Mouse (Mus musculus): Measurements from ENCODE around the gene Ap4s1.

Ap4s1 gene

GRCm38 (mm10) chr12:51703859-51704258, 13.0 kb downstream of the Ap4s1 start:
- DNase-seq (ENCODE audit: low spot score in 2 of 2): no peak

GRCm38 (mm10) chr12:51704572-51704971, 13.7 kb downstream of the Ap4s1 start:
- DNase-seq (ENCODE audit: low spot score in 2 of 2): no peak

- DNase-seq (ENCODE audit: low spot score in 2 of 2): no peak
These were observed 14.9 kb downstream of the Ap4s1 start for GRCm38 (mm10) chr12:51705778-51706177.

- no peak for DNase-seq (ENCODE audit: low spot score in 2 of 2)
These were observed 15.9 kb downstream of the Ap4s1 start for GRCm38 (mm10) chr12:51706673-51707235.

GRCm38 (mm10) chr12:51708941-51709686, 18.3 kb downstream of the Ap4s1 start:
- DNase-seq (ENCODE audit: low spot score in 2 of 2): no peak

GRCm38 (mm10) chr12:51709741-51710140, 18.9 kb downstream of the Ap4s1 start:
- no peak for DNase-seq (ENCODE audit: low spot score in 2 of 2)

- DNase-seq (ENCODE audit: low spot score in 2 of 2): no peak
These were observed 19.3 kb downstream of the Ap4s1 start for GRCm38 (mm10) chr12:51710154-51710553.

GRCm38 (mm10) chr12:51712685-51713084, 21.9 kb downstream of the Ap4s1 start:
- DNase-seq (ENCODE audit: low spot score in 2 of 2): no peak

GRCm38 (mm10) chr12:51718617-51719016, 27.8 kb downstream of the Ap4s1 start:
- DNase-seq (ENCODE audit: low spot score in 2 of 2): no peak

- DNase-seq (ENCODE audit: low spot score in 2 of 2): no peak
These were observed 31.0 kb downstream of the Ap4s1 start for GRCm38 (mm10) chr12:51721836-51722235.

GRCm38 (mm10) chr12:51729058-51729457, 38.2 kb downstream of the Ap4s1 start:
- DNase-seq (ENCODE audit: low spot score in 2 of 2): peak in 1 of 2 experiments; percentile 8

GRCm38 (mm10) chr12:51729827-51730226, 39.0 kb downstream of the Ap4s1 start:
- DNase-seq (ENCODE audit: low spot score in 2 of 2): no peak

- DNase-seq (ENCODE audit: low spot score in 2 of 2): no peak
These were observed 43.9 kb downstream of the Ap4s1 start for GRCm38 (mm10) chr12:51734605-51735211.

GRCm38 (mm10) chr12:51735840-51736271, 45.0 kb downstream of the Ap4s1 start:
- no peak for DNase-seq (ENCODE audit: low spot score in 2 of 2)

GRCm38 (mm10) chr12:51736381-51736780, 45.5 kb downstream of the Ap4s1 start:
- no peak for DNase-seq (ENCODE audit: low spot score in 2 of 2)

- DNase-seq (ENCODE audit: low spot score in 2 of 2): no peak
These were observed 46.0 kb downstream of the Ap4s1 start for GRCm38 (mm10) chr12:51736807-51737206.

- DNase-seq (ENCODE audit: low spot score in 2 of 2): no peak
These were observed 50.9 kb downstream of the Ap4s1 start for GRCm38 (mm10) chr12:51741690-51742089.

- DNase-seq (ENCODE audit: low spot score in 2 of 2): no peak
These were observed 54.1 kb downstream of the Ap4s1 start for GRCm38 (mm10) chr12:51744957-51745356.

- DNase-seq (ENCODE audit: low spot score in 2 of 2): no peak
These were observed 56.5 kb downstream of the Ap4s1 start for GRCm38 (mm10) chr12:51747348-51747747.

- no peak for DNase-seq (ENCODE audit: low spot score in 2 of 2)
These were observed 65.2 kb downstream of the Ap4s1 start for GRCm38 (mm10) chr12:51755938-51756598.

- DNase-seq (ENCODE audit: low spot score in 2 of 2): no peak
These were observed 65.7 kb downstream of the Ap4s1 start for GRCm38 (mm10) chr12:51756599-51756961.

GRCm38 (mm10) chr12:51759374-51759773, 68.5 kb downstream of the Ap4s1 start:
- no peak for DNase-seq (ENCODE audit: low spot score in 2 of 2)

GRCm38 (mm10) chr12:51767454-51767853, 76.6 kb downstream of the Ap4s1 start:
- no peak for DNase-seq (ENCODE audit: low spot score in 2 of 2)
